Mouse (Mus musculus) midbrain, postnatal 0 days (tissue): ENCODE data around the gene Krt72. TPM values are rescaled to one million over a fixed set of nuclear protein-coding genes. Genes with fewer than 3 reads are reported as not detected.
A peak's percentile ranks its signal among the peaks of the same experiment; 100 is the strongest.

ENCODE experiments used
- ATAC-seq: fragments of 200-750 bp; cut with Nextera tagmentation; 2 replicates; pipeline ENCODE4 v1.8.0; 2017; ENCODE audit warnings: moderate number of reproducible peaks, mild to moderate bottlenecking, moderate TSS enrichment, moderate library complexity; ENCODE audit not compliant: low FRiP score
- DNase-seq: peaks from one replicate; pipeline ENCODE4 v3.0.0-alpha.2; 2015; ENCODE audit warnings: low spot score
- H3K27ac ChIP-seq: fragments of 300-500 bp; sonication (generic); 2 replicates; pipeline ENCODE4 v1.5.1; 2014; ENCODE audit warnings: low read depth, mild to moderate bottlenecking, low read length, mixed read lengths
- H3K27me3 ChIP-seq: fragments of 300-500 bp; sonication (generic); 2 replicates; pipeline ENCODE4 v1.6.1; 2014; ENCODE audit warnings: low read length, control low read depth, mixed read lengths; ENCODE audit not compliant: insufficient read depth
- H3K36me3 ChIP-seq: fragments of 300-500 bp; sonication (generic); 2 replicates; pipeline ENCODE4 v1.6.1; 2014; ENCODE audit warnings: low read length, control low read depth, mixed read lengths; ENCODE audit not compliant: insufficient read depth
- H3K4me1 ChIP-seq: fragments of 300-500 bp; sonication (generic); 2 replicates; pipeline ENCODE4 v1.6.1; 2014; ENCODE audit warnings: mild to moderate bottlenecking, control low read depth, antibody characterized with exemption, low read length, mixed read lengths; ENCODE audit not compliant: insufficient read depth
- H3K4me2 ChIP-seq: fragments of 300-500 bp; sonication (generic); 2 replicates; pipeline ENCODE4 v1.6.1; 2014; ENCODE audit warnings: low read depth, mild to moderate bottlenecking, low read length, mixed read lengths; ENCODE audit not compliant: poor library complexity, severe bottlenecking
- H3K4me3 ChIP-seq: fragments of 300-500 bp; sonication (generic); 2 replicates; pipeline ENCODE4 v1.5.1; 2014; ENCODE audit warnings: low read depth, mild to moderate bottlenecking, low read length, moderate library complexity
- H3K9ac ChIP-seq: fragments of 300-500 bp; sonication (generic); replicated peaks from 2 replicates; pipeline ENCODE4 v1.6.1; 2014; ENCODE audit warnings: mild to moderate bottlenecking, low read length, moderate library complexity, mixed read lengths; ENCODE audit not compliant: poor library complexity, severe bottlenecking
- H3K9me3 ChIP-seq: fragments of 300-500 bp; sonication (generic); 2 replicates; pipeline ENCODE4 v1.6.1; 2016; ENCODE audit warnings: low read length, control low read depth
- CTCF ChIP-seq: IDR thresholded peaks from 2 replicates; pipeline ENCODE4 v1.5.1; 2016; ENCODE audit warnings: antibody characterized with exemption, mild to moderate bottlenecking
- WGBS: fragments of 180-500 bp; shearing (Covaris S2); extraction: QIAGEN DNeasy Blood & Tissue Kit; methylation state at CpG from one replicate; pipeline ENCODE4 v1.1.7; 2014; 5-methylcytosine and 5-hydroxymethylcytosine counted together
- polyA plus RNA-seq: library from polyadenylated mRNA; unstranded; fragments of >200 nt; fragmentation: Nextera tagmentation; extraction: Ambion mirVana; gene quantifications from 2 replicates; pipeline ENCODE4 v1.2.1, GENCODE M21; 2015
- total RNA-seq: library from RNA; depleted of rRNA; stranded (reverse); fragments of >200 nt; gene quantifications from 2 replicates; pipeline ENCODE4 v1.2.3, GENCODE M21; 2014; rRNA removed

Krt72 gene
- total and polyA plus RNA-seq, 2 experiments from 2014 or later: not detected

DNA sequence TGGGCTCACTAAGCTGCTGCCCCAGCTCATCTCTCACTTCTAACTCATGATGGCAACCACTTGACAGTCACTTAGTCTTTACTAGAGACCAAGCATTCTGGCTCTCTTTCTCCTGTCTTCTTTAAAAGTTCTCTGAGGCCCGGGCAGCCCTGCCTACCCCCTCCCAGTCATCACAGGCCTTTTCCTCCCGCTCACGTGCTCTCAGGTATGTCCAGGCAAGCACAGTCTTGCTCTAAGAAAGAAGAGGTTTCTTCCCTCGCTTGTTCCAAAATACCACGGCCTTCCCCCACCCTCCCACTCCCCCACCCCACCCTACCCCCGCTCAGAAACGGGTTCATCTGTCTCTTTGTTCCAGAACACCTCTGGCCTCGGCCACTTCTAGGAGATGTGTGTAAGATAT is 16.0 kb downstream of the Krt72 start:
- ATAC-seq (no peak), DNase-seq (no peak)
- Histone ChIP-seq H3K27ac (no peak overlapping the region), H3K9ac (no peak overlapping the region), H3K9me3 (no peaks in the 10 kb centered on the region), H3K4me3 (no peak overlapping the region), H3K4me1 (no peaks in the 10 kb centered on the region), H3K36me3 (no peaks in the 10 kb centered on the region), H3K4me2 (no peak overlapping the region), H3K27me3 (no peaks in the 10 kb centered on the region)
- TF ChIP-seq CTCF: no peak
- 59% methylated on average over 8 of the region's 8 CpGs for WGBS

DNA sequence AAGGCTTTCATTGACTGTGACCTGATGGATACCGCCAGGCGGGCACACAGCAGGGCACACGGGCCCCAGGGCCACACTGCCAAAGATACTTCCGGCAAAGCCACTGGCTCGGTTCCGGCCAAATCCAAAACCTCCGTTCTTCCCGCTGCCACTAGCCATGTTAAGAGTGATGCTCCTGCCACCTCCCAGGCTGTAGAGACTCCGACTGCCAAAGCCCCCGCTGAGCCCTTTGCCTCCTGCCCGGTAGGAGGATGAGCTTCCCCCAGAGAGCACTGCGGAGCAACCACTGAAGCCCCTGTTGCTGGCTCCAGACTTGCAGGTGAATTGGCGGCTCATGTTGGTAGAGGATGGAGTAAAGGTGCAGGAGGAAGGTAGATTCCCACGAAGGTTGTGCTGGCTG is 43.5 kb downstream of the Krt72 start, which contains the start of gene Krt71:
TSS of gene Krt71 (minus strand) at position 399 of the 400 bp plus-strand sequence.
- no peak within 1 kb of the TSS for H3K4me2 ChIP-seq
- no peaks in the 10 kb centered on the region; the same call in 1 of the 2 replicates for H3K4me1 ChIP-seq
- no peaks in the 10 kb centered on the region for H3K36me3 ChIP-seq
- no peaks in the 10 kb centered on the region for H3K27me3 ChIP-seq
- TF ChIP-seq CTCF: no peak
- 60% methylated on average over 14 of the region's 14 CpGs for WGBS
- DNase-seq (no peak), ATAC-seq (no peak)
- H3K9ac ChIP-seq: no peak within 1 kb of the TSS
- H3K9me3 ChIP-seq: no peaks in the 10 kb centered on the region
- no peak within 1 kb of the TSS for H3K4me3 ChIP-seq
- no peak within 1 kb of the TSS for H3K27ac ChIP-seq

DNA sequence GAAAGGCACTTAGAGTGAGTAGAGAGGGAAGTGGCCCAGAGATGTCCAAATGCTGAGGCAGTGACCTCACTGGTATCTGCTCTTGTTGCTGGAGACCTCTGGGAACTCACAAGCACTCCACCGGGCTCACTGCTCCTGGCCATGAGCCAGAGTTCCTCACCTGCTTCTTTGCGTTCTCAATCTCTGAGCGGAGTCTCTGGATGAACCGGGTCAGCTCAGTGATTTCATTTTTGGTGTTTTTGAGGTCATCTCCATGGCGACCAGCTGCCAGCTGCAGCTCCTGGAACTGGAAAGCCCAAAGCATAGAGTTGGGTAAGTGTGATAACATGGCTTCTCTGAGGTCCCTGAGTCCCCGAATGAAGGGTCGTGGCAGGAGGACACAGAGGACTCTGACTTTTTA is 48.5 kb downstream of the Krt72 start:
- no peaks in the 10 kb centered on the region for H3K9me3 ChIP-seq
- H3K4me2 ChIP-seq: no peak overlapping the region
- peak; percentile 10 for DNase-seq
- no peaks in the 10 kb centered on the region for H3K27me3 ChIP-seq
- H3K9ac ChIP-seq: no peak overlapping the region
- H3K36me3 ChIP-seq: no peaks in the 10 kb centered on the region
- H3K4me3 ChIP-seq: no peak overlapping the region
- TF ChIP-seq CTCF: no peak
- 59% methylated on average over 7 of the region's 7 CpGs for WGBS
- H3K27ac ChIP-seq: no peak overlapping the region
- H3K4me1 ChIP-seq: no peaks in the 10 kb centered on the region; the same call in 1 of the 2 replicates
- no peak for ATAC-seq

DNA sequence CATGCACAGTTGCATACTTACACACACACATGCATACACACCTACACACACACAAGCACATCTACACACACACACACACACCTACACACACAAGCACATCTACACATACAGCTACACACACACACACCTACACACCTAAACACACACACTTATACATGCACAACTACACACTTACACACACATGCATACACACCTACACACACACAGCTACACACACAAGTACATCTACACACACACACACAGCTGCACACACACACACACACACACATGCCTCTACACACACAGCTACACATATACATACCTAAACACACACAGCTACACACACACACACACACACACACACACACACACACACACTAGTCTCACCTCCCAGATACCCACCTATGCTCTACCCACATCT is 55.6 kb downstream of the Krt72 start:
- no peaks in the 10 kb centered on the region for H3K36me3 ChIP-seq
- TF ChIP-seq CTCF: no peak
- no peaks in the 10 kb centered on the region for H3K4me1 ChIP-seq
- H3K4me2 ChIP-seq: no peak overlapping the region
- no peak overlapping the region for H3K27ac ChIP-seq
- no peak for ATAC-seq
- H3K27me3 ChIP-seq: no peaks in the 10 kb centered on the region
- H3K4me3 ChIP-seq: no peak overlapping the region
- H3K9ac ChIP-seq: no peak overlapping the region
- DNase-seq: no peak
- no peaks in the 10 kb centered on the region for H3K9me3 ChIP-seq

Other genes with a start within 250 kb of the Krt72 start
- not detected in 2 replicates for gene Krt82, start 235.8 kb downstream of the Krt72 start, total RNA-seq
- gene Krt82, start 235.8 kb downstream of the Krt72 start, polyA plus RNA-seq: not detected in 2 replicates
- 0.09 TPM in 1 of 2 replicates, not detected in the other for gene Krt90, start 223.5 kb downstream of the Krt72 start, total RNA-seq
- gene Krt90, start 223.5 kb downstream of the Krt72 start, polyA plus RNA-seq: 0.41 and 0.50 TPM in 2 replicates
- gene Krt75, start 212.6 kb downstream of the Krt72 start, total RNA-seq: 0.05 TPM in 1 of 2 replicates, not detected in the other
- gene Krt75, start 212.6 kb downstream of the Krt72 start, polyA plus RNA-seq: 0.12 TPM in 2 replicates
- gene Gm5414, start 158.3 kb downstream of the Krt72 start, total RNA-seq: not detected in 2 replicates
- not detected in 2 replicates for gene Gm5414, start 158.3 kb downstream of the Krt72 start, polyA plus RNA-seq
- not detected in 2 replicates for gene Gm5478, start 139.1 kb downstream of the Krt72 start, total RNA-seq
- gene Gm5478, start 139.1 kb downstream of the Krt72 start, polyA plus RNA-seq: not detected in 2 replicates
- not detected in 2 replicates for gene Krt6b, start 106.2 kb downstream of the Krt72 start, total RNA-seq
- 0.07 TPM in 1 of 2 replicates, not detected in the other for gene Krt6b, start 106.2 kb downstream of the Krt72 start, polyA plus RNA-seq
- not detected in 2 replicates for gene Krt6a, start 92.2 kb downstream of the Krt72 start, total RNA-seq
- gene Krt6a, start 92.2 kb downstream of the Krt72 start, polyA plus RNA-seq: not detected in 2 replicates
- gene Krt5, start 73.6 kb downstream of the Krt72 start, total RNA-seq: 6.4 TPM in 1 of 2 replicates, not detected in the other
- 0.14 TPM in 1 of 2 replicates, not detected in the other for gene Krt5, start 73.6 kb downstream of the Krt72 start, polyA plus RNA-seq
- gene Krt71, start 43.4 kb downstream of the Krt72 start, total RNA-seq: 2.8 TPM in 1 of 2 replicates, not detected in the other
- gene Krt71, start 43.4 kb downstream of the Krt72 start, polyA plus RNA-seq: 0.25 and 0.27 TPM in 2 replicates
- gene Krt73, start 15.9 kb upstream of the Krt72 start, total RNA-seq: 1.3 TPM in 1 of 2 replicates, not detected in the other
- 0.36 and 0.39 TPM in 2 replicates for gene Krt73, start 15.9 kb upstream of the Krt72 start, polyA plus RNA-seq
- not detected in 2 replicates for gene Krt2, start 31.7 kb upstream of the Krt72 start, total RNA-seq
- 0.12 TPM in 1 of 2 replicates, not detected in the other for gene Krt2, start 31.7 kb upstream of the Krt72 start, polyA plus RNA-seq
- 18.3 and 45.5 TPM in 2 replicates for gene Krt1, start 64.3 kb upstream of the Krt72 start, total RNA-seq
- 20.0 and 22.7 TPM in 2 replicates for gene Krt1, start 64.3 kb upstream of the Krt72 start, polyA plus RNA-seq
- gene Krt77, start 83.2 kb upstream of the Krt72 start, total RNA-seq: 1.2 and 1.4 TPM in 2 replicates
- 1.5 and 1.6 TPM in 2 replicates for gene Krt77, start 83.2 kb upstream of the Krt72 start, polyA plus RNA-seq
- not detected in 2 replicates for gene Krt76, start 106.5 kb upstream of the Krt72 start, total RNA-seq
- not detected in 2 replicates for gene Krt76, start 106.5 kb upstream of the Krt72 start, polyA plus RNA-seq
- gene Krt4, start 138.3 kb upstream of the Krt72 start, total RNA-seq: 0.38 TPM in 1 of 2 replicates, not detected in the other
- gene Krt4, start 138.3 kb upstream of the Krt72 start, polyA plus RNA-seq: not detected in 2 replicates
- 2.3 TPM in 1 of 2 replicates, not detected in the other for gene Krt79, start 153.9 kb upstream of the Krt72 start, total RNA-seq
- gene Krt79, start 153.9 kb upstream of the Krt72 start, polyA plus RNA-seq: 0.15 and 0.28 TPM in 2 replicates
- gene Krt78, start 167.8 kb upstream of the Krt72 start, total RNA-seq: 0.49 TPM in 1 of 2 replicates, not detected in the other
- not detected in 2 replicates for gene Krt78, start 167.8 kb upstream of the Krt72 start, polyA plus RNA-seq
- 0.61 and 1.6 TPM in 2 replicates for gene Krt8, start 218.0 kb upstream of the Krt72 start, total RNA-seq
- 0.60 and 0.63 TPM in 2 replicates for gene Krt8, start 218.0 kb upstream of the Krt72 start, polyA plus RNA-seq
- 0.99 and 1.7 TPM in 2 replicates for gene Krt18, start 241.7 kb upstream of the Krt72 start, total RNA-seq
- 1.8 and 2.1 TPM in 2 replicates for gene Krt18, start 241.7 kb upstream of the Krt72 start, polyA plus RNA-seq